Mouse (Mus musculus) E14TG2a.4 (cell line): ENCODE results near the gene Gm37240.

ENCODE experiments used
- CTCF ChIP-seq: conservative IDR thresholded peaks from 2 replicates; pipeline ENCODE4 v1.5.1; 2014; ENCODE audit warnings: low read length
- NANOG ChIP-seq: IDR thresholded peaks from 2 replicates; pipeline ENCODE4 v1.6.1; 2014; ENCODE audit warnings: borderline replicate concordance, low read length, mixed read lengths
- POU5F1 ChIP-seq: IDR thresholded peaks from 2 replicates; pipeline ENCODE4 v1.6.1; 2014; ENCODE audit warnings: low read length, borderline replicate concordance

DNA sequence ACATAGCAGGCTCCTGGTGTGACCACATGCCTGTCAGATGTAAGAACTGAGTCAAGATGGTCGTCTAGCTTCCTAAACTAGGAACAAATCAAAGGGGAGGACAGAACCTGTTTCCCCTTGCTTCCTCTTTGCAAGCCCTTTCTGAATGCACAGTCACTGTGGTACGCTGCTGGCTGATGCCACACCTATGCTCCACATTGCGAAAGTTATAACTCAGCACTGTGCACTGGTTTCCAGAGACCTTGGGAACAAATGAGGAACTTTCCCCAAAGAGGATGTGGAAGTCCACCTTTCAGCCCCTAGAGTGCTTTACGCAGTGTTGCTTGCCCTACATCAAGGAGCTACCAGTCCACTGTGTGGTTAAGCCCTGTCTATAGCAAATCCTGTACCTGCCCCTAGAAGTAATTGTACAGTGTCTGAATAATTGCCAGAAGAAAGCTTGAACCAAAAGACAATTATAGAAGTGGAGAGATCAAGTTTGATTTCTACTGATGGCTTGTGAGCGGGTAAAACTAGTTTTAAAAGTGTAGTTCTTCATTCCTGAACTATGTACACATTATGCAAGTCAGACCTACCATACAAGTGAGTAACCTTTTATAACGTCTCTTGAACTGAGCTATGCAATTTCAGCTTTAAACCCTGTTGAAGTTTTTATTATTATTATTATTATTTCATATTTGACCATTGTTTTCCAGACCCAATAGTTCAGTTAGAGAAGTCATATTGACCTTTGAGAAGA lies 1289.2 kb downstream of the Gm37240 start:
- TF ChIP-seq NANOG (no peak), CTCF (no peak), POU5F1 (no peak)
